Mouse (Mus musculus): Measurements from ENCODE around the gene Sp9. TPM values are rescaled to one million over a fixed set of nuclear protein-coding genes. Genes with fewer than 3 reads are reported as not detected.

The Sp9 gene
- total RNA-seq, 2 experiments from 2014 or later: not detected

- DNase-seq: peak; percentile 58
Measured at GRCm38 (mm10) chr2:73274119-73274920, 2.6 kb downstream of the Sp9 start.

DNA sequence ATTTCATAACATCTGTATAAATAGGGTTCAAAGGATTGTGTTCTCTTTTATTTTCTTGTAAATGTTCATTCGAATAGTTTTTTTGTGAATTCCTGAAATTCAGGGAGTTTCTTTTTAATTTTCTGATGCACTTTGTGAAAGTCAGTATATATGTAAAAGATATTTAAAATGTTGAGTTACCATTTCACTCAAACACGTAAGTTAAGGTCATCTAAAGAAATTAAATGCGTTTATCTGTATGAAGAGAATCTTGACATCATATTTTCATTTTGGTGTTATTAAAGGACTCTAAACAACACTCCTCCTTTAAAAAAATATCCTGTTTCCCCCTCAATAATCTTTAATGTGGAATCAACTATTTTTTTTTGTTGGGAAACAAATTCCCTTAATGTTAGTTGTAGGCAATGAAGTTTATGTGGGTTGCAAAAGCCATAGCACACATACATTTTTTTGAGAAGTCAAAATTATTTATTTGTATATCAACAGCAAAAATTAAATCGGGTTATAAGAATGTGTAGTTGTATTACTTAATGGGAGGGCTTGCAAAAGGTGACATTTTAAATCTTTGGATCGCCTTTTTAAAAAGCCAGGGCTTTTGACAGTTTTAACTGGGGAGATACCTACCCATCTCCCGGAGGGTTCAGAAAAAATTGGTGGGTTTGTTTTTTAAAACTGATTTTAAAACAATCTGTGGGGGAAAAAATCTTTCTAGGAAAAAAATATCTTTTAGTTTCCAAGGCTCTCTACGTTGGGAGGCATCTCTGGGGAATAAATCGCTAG is 3.7 kb downstream of the Sp9 start:
- no peak for DNase-seq

GRCm38 (mm10) chr2:73276141-73276571 is 4.4 kb downstream of the Sp9 start:
- DNase-seq: no peak

DNA sequence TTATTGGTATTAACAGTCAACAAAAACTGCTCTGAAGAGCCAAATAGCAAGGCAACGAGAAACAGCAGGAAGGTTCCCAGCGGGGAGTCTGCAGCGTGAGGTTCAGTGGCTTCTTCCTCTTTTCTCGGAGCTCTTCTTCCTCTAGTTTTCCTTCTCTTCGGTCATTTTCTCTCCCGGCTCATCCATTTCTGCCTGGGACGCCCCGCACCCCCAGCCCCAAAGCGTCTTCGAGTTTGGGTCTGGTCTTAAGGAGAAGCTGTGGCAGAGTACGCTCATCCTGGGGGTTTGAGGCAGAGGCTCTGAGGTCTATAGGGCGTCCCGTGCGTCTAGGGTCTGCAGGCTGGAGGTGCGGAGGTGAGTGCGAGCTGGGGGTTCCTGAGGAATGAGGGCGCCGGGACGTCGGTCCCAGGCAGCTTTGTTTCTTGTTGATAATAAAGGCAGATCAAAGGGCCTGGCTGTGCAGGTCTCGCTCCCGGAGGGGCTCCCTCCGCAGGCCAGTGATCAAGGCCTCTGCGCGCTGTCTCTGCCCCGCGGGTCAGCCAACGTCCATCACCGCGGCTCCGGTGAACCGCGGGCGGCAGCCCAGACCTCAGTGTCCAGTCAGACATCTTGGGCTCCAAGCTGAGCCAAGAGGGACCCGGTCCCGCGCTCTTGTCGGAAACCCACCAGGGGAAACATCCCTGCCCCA is 5.4 kb downstream of the Sp9 start:
- DNase-seq: no peak

DNA sequence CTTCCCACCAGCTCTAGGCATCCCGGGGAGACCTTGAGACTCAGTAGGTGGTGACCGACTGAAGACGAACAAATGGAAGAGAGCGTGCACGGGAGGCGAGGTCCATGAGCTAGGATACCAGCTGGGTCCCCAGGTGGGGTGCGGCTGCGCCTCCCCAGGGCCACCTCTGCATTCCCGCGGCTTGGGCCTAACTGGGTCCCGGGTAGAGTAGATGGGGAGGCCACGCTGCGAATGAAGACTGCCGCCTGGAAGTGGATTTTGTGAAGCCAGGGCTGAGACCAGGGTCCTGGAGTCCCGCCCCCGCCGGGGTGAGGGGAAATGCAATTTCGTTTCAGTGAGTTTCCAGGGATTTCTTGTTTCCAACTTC is 6.0 kb downstream of the Sp9 start:
- DNase-seq: no peak

DNA sequence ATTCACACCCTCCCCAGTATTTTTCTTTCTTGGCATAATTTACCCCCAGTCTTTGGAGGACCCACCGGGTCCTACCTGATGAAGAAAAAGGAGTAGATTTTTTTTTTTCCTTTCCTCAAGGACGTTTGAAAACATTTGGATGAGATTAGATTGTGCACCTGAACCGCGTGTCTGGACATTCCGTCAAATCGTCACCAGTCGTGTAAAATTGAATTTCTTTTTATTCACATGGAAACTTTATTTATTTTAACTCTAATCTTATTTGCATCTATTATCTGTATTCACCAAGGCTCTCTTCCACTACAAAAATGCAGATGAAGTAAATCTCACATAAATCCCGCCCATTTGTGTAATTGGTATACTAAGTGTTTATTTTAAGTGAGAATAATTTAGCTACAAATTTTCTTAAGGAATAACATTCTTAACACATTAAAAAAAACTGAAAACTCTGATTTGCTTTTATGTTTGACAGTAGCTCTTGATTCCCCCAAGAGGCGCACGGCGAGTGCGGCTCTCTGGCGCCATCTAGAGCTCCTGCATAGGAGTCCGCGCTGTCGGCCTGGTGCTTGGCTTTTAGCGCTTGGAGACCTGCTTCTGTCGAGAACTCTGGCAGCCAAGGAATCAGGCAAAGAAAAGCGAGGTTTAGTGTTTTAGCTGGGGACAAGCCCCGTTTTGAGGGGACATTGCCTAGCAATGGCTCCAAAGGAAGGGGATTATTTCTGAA is 6.6 kb downstream of the Sp9 start:
- DNase-seq: peak; percentile 93

GRCm38 (mm10) chr2:73278869-73279268 is 7.1 kb downstream of the Sp9 start:
- no peak for DNase-seq

DNA sequence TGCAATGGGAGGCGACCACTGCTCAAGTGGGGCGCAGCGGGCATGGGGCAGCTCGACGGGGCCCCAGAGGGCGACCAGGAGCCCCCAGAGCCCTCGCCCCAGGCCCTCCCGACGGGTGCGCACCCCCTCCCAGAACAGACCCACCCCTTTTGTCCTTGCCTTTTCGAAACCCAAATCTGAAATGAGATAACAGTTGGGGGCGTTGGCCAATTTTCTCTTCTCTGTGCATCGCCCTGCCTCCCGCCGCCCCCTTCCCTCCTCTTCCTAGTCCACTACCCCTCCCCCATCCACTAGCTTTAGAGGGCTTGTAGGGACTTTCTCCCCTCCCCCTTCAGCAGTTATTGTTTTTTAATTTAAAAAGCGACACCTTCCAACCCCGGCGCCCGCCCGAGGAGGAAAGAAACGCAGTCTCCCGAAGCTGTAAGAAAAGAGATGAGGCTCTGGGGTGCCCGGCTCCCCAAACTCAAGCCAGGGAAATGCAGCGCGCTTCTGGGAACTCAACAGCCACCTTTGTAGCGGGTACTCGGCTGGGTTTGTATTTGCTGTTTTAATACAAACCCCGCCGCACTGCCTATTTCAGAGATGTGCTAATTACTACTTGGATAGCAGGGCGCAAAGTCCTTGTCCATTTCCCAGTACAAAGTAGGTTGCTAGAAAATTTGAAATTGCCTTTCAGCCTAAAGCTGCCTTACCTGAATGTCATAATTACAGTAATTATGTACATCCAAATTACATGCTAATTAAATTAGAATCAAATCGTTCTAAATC is 7.7 kb downstream of the Sp9 start:
- no peak for DNase-seq

DNA sequence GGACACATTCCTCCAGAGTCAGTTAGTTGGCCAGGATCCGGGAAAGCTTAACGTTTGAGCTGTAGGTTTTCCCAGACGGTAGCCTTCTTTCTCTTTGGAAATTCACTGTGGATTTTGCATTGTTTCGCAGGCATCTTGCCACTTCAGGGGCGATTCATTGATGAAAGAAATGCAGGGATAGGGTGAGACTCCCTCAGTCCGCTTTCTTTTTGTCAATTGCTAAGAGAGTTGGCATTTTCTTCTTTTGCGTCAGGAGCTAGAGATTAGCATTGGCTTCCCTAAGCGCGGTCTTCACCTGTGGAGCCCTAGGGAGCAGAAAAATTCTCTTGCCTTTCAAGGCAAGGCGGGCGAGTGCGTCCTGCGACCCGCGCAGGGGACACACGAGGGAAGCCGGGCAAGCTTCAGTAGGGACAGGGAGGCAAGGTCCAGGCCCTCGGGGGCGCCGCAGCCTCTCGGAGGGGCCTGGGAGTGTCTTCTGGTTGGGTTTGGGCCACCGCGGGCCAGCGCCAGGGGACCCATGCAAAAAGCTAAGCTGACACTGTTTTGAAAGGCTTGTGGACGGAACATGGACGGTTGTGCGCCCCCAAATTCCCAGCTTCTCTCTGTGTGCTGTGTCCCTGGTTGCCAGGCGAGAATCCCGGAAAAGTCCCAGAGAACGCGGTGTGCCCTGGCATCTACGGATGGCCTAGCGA is 8.8 kb downstream of the Sp9 start:
- no peak for DNase-seq

GRCm38 (mm10) chr2:73281048-73281661 is 9.4 kb downstream of the Sp9 start:
- no peak for DNase-seq

DNA sequence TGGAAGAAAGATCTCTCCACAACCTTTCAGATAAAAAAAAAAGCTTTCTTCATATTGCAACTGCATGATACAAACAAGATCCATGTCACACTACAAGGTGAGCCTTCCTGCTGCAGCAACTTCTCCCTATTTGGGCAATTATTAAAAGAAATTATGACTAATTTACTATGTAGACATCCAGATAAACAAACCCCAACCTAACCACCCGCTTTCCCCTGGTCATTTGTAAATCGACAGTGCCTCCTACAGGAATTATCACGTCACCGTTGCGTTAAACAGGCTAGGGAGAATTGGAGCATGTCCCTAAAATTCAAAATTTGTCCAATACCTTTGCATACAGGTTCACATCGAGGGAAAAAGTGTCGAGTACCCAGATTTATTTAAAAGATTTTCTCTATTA is 10.0 kb downstream of the Sp9 start:
- DNase-seq: no peak

GRCm38 (mm10) chr2:73285630-73286029 is 13.9 kb downstream of the Sp9 start:
- DNase-seq: no peak

DNA sequence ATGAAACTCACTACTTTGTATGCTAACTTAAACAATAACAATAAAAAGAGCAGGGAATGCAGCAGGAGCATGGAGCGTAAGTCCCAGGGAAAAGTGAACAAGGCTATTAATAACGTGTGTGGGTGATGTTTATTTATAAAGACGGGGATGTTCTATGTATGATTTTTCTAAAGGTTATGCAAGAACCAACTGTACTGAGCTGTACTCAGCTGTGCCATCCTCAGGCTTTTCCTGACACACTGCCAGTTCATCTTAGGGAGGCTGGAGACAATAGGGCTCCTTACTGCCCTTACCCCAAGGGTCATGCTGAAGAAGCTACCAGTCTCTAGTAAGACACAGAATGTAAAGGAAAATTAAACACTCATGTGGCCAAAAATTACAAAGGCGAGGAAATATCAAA is 19.4 kb downstream of the Sp9 start:
- no peak for DNase-seq

DNA sequence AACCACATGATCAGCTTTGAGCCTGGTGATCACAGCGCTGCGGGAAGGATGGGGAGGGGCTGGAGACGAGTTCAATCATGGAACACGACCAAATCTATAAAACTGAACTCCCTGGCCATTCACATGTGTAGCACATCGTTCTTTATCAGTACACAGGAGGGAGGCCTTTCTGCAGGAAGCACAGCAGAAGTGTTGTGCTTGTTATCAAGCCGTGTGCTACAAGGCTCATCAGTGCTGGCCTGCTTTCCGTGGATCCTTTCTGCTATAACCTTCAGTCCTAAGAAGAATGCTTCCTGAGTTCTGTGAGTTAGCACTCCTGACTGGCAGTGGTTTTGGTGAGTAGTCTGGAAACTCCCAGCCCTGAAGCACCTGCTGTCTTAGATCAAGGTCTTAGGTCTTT is 23.3 kb downstream of the Sp9 start:
- DNase-seq: no peak

GRCm38 (mm10) chr2:73298154-73298553 is 26.4 kb downstream of the Sp9 start:
- no peak for DNase-seq

GRCm38 (mm10) chr2:73298841-73299240 is 27.1 kb downstream of the Sp9 start:
- DNase-seq: no peak

GRCm38 (mm10) chr2:73301979-73302378 is 30.3 kb downstream of the Sp9 start:
- DNase-seq: no peak

GRCm38 (mm10) chr2:73302722-73303121 is 31.0 kb downstream of the Sp9 start:
- no peak for DNase-seq

GRCm38 (mm10) chr2:73304506-73304905 is 32.8 kb downstream of the Sp9 start:
- no peak for DNase-seq

GRCm38 (mm10) chr2:73306006-73306405 is 34.3 kb downstream of the Sp9 start:
- DNase-seq: no peak

Data from adrenal gland, postnatal 10 days (tissue).